Mouse (Mus musculus): ENCODE measurements around the gene Pqlc2. TPM values are rescaled to one million over a fixed set of nuclear protein-coding genes. Genes with fewer than 3 reads are reported as not detected.

The Pqlc2 gene
- total and polyA plus RNA-seq, 2 experiments from 2014 or later: 6.8 to 7.7 TPM

- Histone ChIP-seq H3K4me1 (ENCODE audit: control insufficient read depth, insufficient read depth) (no peaks in the 10 kb centered on the region), H3K9ac (replicated peaks; ENCODE audit: low read depth, low read length) (no peak overlapping the region), H3K27ac (ENCODE audit: low read depth) (no peak overlapping the region), H3K9me3 (replicated peaks; ENCODE audit: control insufficient read depth, low read length) (no peaks in the 10 kb centered on the region), H3K27me3 (ENCODE audit: control insufficient read depth, insufficient read depth, low read length) (no peaks in the 10 kb centered on the region), H3K36me3 (replicated peaks; ENCODE audit: control insufficient read depth, insufficient read depth, low read length) (peaks cover 44% of the 10 kb centered on the region), H3K4me2 (ENCODE audit: low read depth, low read length) (no peak overlapping the region), H3K4me3 (ENCODE audit: low read depth, low read length) (no peak overlapping the region)
- DNase-seq (ENCODE audit: low spot score) (no peak), ATAC-seq (ENCODE audit: insufficient read depth, low read depth) (0 out of 2 replicates have a peak, but pooled peaks have one; percentile 11)
- no peak for TF ChIP-seq CTCF (IDR thresholded peaks at IDR 0.05; ENCODE audit: low read depth)
- no peak for TF ChIP-seq EP300 (IDR thresholded peaks at IDR 0.05; ENCODE audit: low read depth)
- WGBS: 73% methylated on average over 13 of the region's 13 CpGs
Measured at GRCm38 (mm10) chr4:139265783-139266499, 44.6 kb downstream of the Pqlc2 start.

GRCm38 (mm10) chr4:139262981-139263380 lies 47.5 kb downstream of the Pqlc2 start:
- no peaks in the 10 kb centered on the region for H3K4me1 ChIP-seq (ENCODE audit: control insufficient read depth, insufficient read depth)
- ATAC-seq (ENCODE audit: insufficient read depth, low read depth) (no peak), DNase-seq (ENCODE audit: low spot score) (no peak)
- no peak overlapping the region for H3K27ac ChIP-seq (ENCODE audit: low read depth)
- TF ChIP-seq CTCF (IDR thresholded peaks at IDR 0.05; ENCODE audit: low read depth) (no peak), EP300 (IDR thresholded peaks at IDR 0.05; ENCODE audit: low read depth) (no peak)
- peaks cover 66% of the 10 kb centered on the region for H3K36me3 ChIP-seq (replicated peaks; ENCODE audit: control insufficient read depth, insufficient read depth, low read length)
- no peak overlapping the region for H3K4me2 ChIP-seq (ENCODE audit: low read depth, low read length)
- WGBS: 84% methylated on average over 6 of the region's 6 CpGs
- no peaks in the 10 kb centered on the region for H3K27me3 ChIP-seq (ENCODE audit: control insufficient read depth, insufficient read depth, low read length)
- no peak overlapping the region for H3K4me3 ChIP-seq (ENCODE audit: low read depth, low read length)
- no peak overlapping the region for H3K9ac ChIP-seq (replicated peaks; ENCODE audit: low read depth, low read length)
- no peaks in the 10 kb centered on the region for H3K9me3 ChIP-seq (replicated peaks; ENCODE audit: control insufficient read depth, low read length)

- peaks cover 80% of the 10 kb centered on the region for H3K36me3 ChIP-seq (replicated peaks; ENCODE audit: control insufficient read depth, insufficient read depth, low read length)
Measured at GRCm38 (mm10) chr4:139259302-139259871, 51.1 kb downstream of the Pqlc2 start.

GRCm38 (mm10) chr4:139258621-139259301 lies 51.7 kb downstream of the Pqlc2 start:
- TF ChIP-seq CTCF (IDR thresholded peaks at IDR 0.05; ENCODE audit: low read depth): no peak
- no peak for TF ChIP-seq EP300 (IDR thresholded peaks at IDR 0.05; ENCODE audit: low read depth)
- no peaks in the 10 kb centered on the region for H3K9me3 ChIP-seq (replicated peaks; ENCODE audit: control insufficient read depth, low read length)
- WGBS: 70% methylated on average over 6 of the region's 6 CpGs
- H3K4me3 ChIP-seq (ENCODE audit: low read depth, low read length): no peak overlapping the region
- DNase-seq (ENCODE audit: low spot score) (no peak), ATAC-seq (ENCODE audit: insufficient read depth, low read depth) (no peak)
- H3K9ac ChIP-seq (replicated peaks; ENCODE audit: low read depth, low read length): no peak overlapping the region
- H3K4me2 ChIP-seq (ENCODE audit: low read depth, low read length): no peak overlapping the region
- H3K36me3 ChIP-seq (replicated peaks; ENCODE audit: control insufficient read depth, insufficient read depth, low read length): peaks cover 75% of the 10 kb centered on the region
- 0 out of 2 replicates have a peak, but pooled peaks cover 6% of the 10 kb centered on the region for H3K4me1 ChIP-seq (ENCODE audit: control insufficient read depth, insufficient read depth)
- no peaks in the 10 kb centered on the region for H3K27me3 ChIP-seq (ENCODE audit: control insufficient read depth, insufficient read depth, low read length)
- no peak overlapping the region for H3K27ac ChIP-seq (ENCODE audit: low read depth)

More at GRCm38 (mm10) chr4:139259302-139259871, 51.1 kb downstream of the Pqlc2 start:
- Histone ChIP-seq H3K4me3 (ENCODE audit: low read depth, low read length) (no peak overlapping the region), H3K9ac (replicated peaks; ENCODE audit: low read depth, low read length) (no peak overlapping the region), H3K4me2 (ENCODE audit: low read depth, low read length) (no peak overlapping the region), H3K9me3 (replicated peaks; ENCODE audit: control insufficient read depth, low read length) (no peaks in the 10 kb centered on the region), H3K27me3 (ENCODE audit: control insufficient read depth, insufficient read depth, low read length) (no peaks in the 10 kb centered on the region), H3K27ac (ENCODE audit: low read depth) (no peak overlapping the region), H3K4me1 (ENCODE audit: control insufficient read depth, insufficient read depth) (0 out of 2 replicates have a peak, but pooled peaks cover 6% of the 10 kb centered on the region)
- DNase-seq (ENCODE audit: low spot score) (no peak), ATAC-seq (ENCODE audit: insufficient read depth, low read depth) (no peak)
- WGBS: 84% methylated on average over 11 of the region's 11 CpGs
- TF ChIP-seq EP300 (IDR thresholded peaks at IDR 0.05; ENCODE audit: low read depth) (no peak), CTCF (IDR thresholded peaks at IDR 0.05; ENCODE audit: low read depth) (no peak)

- 88% methylated on average over 8 of the region's 8 CpGs for WGBS
- Histone ChIP-seq H3K27ac (ENCODE audit: low read depth) (no peak overlapping the region), H3K36me3 (replicated peaks; ENCODE audit: control insufficient read depth, insufficient read depth, low read length) (peaks cover 54% of the 10 kb centered on the region), H3K27me3 (ENCODE audit: control insufficient read depth, insufficient read depth, low read length) (no peaks in the 10 kb centered on the region), H3K4me2 (ENCODE audit: low read depth, low read length) (no peak overlapping the region), H3K4me3 (ENCODE audit: low read depth, low read length) (no peak overlapping the region), H3K9ac (replicated peaks; ENCODE audit: low read depth, low read length) (no peak overlapping the region), H3K4me1 (ENCODE audit: control insufficient read depth, insufficient read depth) (peaks cover 8% of the 10 kb centered on the region; the same call in 1 of the 2 replicates), H3K9me3 (replicated peaks; ENCODE audit: control insufficient read depth, low read length) (no peaks in the 10 kb centered on the region)
- ATAC-seq (ENCODE audit: insufficient read depth, low read depth) (no peak), DNase-seq (ENCODE audit: low spot score) (no peak)
- TF ChIP-seq EP300 (IDR thresholded peaks at IDR 0.05; ENCODE audit: low read depth) (no peak), CTCF (IDR thresholded peaks at IDR 0.05; ENCODE audit: low read depth) (no peak)
Measured at GRCm38 (mm10) chr4:139256708-139257107, 53.8 kb downstream of the Pqlc2 start.
